Mouse (Mus musculus): Measurements from ENCODE around the gene 1700020A23Rik. TPM values are rescaled to one million over a fixed set of nuclear protein-coding genes. Genes with fewer than 3 reads are reported as not detected.

Gene 1700020A23Rik
- total RNA-seq, 2 experiments from 2014 or later: not detected

DNA sequence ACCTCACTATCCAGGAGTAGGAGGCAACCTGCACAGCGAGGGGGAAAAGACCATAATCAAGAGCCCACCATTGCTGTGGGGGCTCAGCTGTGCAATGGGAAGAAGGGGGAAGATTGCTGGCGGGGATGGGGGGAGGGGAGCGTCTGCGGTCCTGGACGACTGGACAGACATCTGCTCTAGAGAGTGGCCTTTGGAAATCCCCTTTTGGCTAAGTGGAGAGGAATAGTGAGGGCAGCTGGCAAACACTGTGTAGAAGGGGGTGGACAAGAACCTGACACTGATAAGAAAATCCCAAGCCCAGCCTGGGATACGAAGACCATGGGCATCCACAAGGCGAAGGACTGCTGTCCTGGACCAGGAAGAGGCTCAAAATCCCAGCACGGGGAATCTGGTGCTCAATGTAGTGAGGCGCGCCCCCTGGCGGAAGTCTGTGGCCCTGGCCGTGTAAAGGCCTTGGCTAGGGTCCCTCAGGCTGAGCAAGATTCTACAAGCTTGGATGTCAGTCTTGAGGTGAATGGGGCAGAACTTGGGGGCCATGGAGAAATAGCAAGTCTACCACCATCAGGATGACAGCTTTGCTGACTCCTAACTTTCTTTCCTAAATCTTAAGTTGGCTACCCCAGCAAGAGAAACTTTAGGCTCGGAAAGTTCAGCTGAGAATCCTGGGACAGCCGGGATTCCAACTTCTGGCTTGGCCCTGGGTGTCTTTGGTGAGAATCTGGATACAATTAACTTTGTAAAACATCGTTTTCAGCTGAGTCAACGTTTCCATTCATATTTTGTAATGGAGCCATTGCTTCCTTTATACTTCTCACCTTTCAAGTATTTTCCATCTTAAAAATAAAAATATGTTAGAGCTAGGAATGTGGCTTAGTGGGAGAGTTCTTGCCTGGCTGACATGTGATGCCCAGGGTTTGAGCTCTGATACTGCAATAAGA, 6.8 kb downstream of the 1700020A23Rik start:
- DNase-seq: peak; percentile 86 to 89
- intact Hi-C loops (cut with DNase I): loop anchor here (1.0 kb wide), 2 partner anchors 117 to 121 kb away; partner anchors contain the start of gene Ebf4

DNA sequence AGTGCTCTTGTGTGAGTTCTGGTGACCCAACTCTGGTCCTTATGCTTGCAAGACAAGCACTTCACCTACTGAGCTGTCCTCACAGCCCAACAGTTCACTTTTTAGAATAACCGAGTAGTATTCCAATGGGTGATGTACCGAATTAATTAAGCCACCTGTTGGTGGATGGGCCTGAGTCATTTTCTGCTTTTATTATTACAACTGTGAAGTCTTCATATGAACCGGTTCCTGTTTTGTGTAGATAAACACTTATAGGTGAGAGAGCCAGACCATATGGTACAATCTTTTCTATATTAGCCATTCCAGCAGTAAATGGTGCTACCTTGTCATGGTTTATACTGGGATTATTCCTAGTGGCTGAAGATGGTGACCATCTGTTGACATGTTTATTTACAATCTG, 7.7 kb downstream of the 1700020A23Rik start:
- DNase-seq: no peak
- intact Hi-C loops (cut with DNase I): no loop called here

DNA sequence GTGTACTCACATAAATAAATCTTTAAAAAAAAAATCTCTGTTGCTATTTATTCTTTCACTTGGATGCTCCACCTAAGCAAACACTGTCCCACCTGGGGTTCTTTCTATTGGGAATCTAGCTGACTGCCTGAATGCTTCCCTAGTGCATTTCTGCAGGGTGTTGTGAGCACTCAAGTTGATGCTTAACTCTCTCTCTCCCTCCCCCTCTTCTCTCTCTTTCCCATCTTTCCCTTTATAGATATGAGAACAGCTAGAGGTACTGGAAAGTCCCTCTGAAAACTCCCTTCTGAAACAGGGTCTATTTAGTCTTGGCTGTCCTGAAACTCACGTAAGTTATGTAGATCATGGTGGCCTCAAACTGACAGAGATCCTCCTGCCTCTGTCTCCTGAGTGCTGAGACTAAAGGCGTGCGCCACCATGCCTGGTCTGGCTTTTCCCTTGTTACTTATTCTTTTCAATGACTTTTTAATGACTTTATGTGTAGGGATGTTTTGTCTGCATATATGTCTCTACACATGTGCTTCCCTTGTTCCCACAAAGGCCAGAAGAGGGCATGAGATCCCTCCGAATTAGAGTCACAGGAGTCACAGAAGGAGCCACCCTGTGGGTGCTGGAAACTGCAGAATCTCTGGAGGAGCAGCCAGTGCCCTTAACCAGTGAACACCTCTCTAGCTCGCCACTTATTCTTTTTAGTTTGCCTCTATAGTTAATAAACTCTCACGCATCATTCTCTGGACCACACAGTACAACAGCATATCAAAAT, 9.2 kb downstream of the 1700020A23Rik start:
- DNase-seq: no peak
- intact Hi-C loops (cut with DNase I): no loop called here

DNA sequence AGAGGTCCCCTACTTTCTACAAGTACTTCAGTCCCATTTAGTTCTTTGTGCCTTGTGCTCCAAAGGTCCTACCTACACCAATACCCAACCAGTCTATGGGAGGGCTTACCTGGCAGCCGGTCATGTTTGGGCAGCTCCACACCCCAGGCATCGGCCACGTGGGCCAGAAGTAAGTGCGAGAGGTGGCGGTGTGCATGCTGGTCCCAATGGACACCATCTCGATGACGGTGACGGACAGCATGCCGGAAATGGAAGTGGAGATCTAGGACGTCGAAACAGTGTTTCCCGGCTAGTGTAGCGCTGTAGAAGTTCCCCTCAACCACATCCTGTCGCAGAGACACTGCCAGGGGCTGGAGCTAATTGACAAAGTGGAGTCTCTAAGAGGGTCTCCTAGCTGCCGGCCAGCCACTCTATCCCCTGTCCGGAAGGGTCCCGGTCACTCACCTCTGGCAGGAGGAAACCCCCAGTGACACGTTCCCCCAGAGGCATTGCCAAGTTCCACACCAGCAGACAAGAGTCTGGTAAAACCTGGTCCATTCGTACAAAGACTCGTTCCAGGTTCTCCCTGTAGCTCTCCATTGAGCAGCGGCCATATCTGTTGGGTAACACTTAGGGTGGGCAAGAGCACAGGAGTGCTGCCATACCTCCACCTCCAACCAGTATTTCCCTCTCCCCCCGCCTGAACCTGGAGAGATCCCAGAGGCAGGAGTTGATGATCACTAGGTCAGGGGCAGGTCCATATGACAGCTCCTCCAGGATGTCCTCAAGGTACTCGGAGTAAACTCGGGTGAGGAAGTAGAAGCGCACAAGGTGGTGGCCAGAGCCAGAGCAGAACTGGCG, 16.9 kb downstream of the 1700020A23Rik start:
- intact Hi-C loops (cut with DNase I): loop anchor here (5.0 kb wide), 1 partner anchor 245 kb away; the partner anchor contains the start of gene Snrpb

DNA sequence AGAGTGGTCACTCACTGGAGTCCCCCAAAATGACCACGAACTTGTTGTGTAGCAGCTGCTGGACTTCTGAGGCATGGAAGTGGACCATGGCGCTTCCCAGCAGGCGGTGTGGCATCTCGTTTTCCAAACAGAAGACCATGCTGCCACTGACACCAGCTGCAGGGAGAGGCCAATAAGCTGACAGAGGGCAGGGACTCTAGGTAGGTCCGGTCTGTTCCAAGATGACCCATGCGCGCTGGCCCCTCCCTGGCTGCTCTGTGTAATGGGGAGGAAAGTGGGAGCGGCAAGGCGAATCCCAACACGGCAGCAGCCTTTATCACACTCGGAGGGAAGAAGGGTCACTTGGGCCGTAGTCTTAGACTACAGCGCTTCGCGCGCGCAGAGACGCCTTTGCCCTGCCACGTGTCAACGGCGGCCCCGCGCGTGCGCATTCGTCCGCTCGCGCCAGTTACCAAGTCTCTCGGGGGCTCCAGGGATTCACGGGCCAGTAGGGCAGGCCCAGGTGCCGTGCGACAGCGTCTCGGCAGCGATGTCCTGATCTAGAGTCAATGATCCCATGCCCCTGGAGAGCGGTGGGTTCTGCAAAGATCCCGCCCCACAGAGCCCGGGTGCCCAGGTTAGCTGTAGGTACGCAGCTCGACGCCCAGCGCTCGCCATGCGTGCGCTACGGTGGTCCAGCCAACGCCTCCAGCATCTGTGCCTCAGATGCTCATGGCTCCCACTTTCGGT, 18.5 kb downstream of the 1700020A23Rik start:
- DNase-seq: peak in 1 of 2 experiments; percentile 77
- intact Hi-C loops (cut with DNase I): loop anchor here (2.0 to 5.0 kb wide), 2 partner anchors 27 to 246 kb away; partner anchors contain the start of genes Ptpra and Snrpb

More for the DNA sequence above, 16.9 kb downstream of the 1700020A23Rik start:
- DNase-seq: no peak

DNA sequence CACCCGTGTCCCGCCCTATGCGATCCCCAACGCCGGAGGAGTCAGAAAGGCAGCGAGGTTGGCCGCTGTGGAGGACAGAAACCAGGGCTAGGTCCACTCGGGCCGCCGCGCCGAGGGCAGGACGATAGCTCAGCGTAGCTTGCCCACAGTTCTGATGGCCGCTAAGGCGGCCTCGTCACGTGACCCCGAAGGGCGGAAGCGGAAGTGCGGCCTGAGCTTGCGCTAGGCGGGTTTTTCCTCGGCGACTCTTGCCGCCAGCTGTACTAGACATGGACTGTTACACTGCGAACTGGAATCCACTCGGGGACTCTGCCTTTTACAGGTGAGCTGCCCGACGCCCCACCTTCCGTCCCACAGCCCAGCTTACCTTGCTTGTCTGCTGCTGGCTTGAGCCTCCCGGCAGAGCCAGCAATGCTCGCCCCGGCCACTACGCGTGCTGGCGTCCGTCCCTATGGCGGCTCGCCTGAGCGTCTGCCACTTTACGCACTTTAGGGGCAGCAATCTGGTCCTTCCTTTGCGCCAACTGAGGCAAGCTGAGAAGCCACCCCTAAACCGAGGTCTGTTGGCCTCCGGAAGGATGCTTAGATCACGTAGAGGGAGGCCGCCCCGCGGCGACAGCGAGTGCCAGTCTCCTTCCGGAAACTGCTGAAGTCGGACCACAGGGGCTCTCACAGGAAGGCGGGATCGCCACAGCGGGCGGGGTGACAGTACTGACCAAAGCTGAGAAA, 19.2 kb downstream of the 1700020A23Rik start, which contains the start of the genes Vps16 and Pced1a:
Vps16 (plus strand) TSS at position 214 of the 728 bp plus-strand sequence.
Pced1a (minus strand) TSS at position 576 of the 728 bp plus-strand sequence.
- DNase-seq: peak; percentile 94 to 96
- intact Hi-C loops (cut with DNase I): loop anchor here (2.0 to 5.0 kb wide), 2 partner anchors 27 to 247 kb away; partner anchors contain the start of genes Ptpra and Snrpb

DNA sequence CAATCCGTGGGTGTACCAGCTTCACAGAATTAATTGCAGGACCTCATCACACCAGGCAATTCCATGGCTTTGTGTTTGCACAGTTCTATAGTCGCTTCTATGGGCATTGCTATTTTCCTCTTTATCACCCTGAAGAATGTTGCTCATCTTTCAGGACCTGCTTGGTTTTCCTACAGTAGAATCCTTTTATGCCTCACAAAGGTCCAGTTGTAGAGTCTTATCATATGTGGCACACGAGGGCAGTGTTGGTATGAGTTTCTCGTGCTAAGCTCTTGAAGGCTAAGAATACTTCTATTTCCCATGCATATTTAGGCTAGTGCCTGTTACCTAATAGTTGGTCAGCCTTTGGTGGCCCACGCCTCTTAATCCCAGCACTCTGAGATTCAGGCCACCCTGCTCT, 20.1 kb downstream of the 1700020A23Rik start:
- no peak for DNase-seq
- intact Hi-C loops (cut with DNase I): loop anchor here (2.0 kb wide), 1 partner anchor 26 kb away; the partner anchor contains the start of gene Ptpra

DNA sequence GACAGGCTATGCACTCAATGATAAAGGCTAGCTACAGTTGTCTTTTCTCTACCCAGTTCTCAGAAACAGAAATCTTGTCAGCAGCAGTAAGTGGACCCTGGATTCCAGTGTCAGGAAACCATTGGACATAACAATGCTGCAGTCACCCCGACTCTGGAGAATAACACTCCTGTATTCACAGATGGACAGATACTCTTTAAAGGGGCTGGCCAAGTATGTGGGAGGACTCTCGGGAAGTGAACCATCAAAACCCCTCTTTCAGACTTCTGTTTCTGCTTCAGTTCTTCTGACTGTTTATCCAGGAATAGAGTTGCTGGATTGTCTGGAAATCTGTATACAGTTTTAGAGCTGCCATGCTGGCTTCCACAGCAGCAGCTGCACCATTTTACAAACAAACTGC, 24.8 kb downstream of the 1700020A23Rik start:
- intact Hi-C loops (cut with DNase I): no loop called here
- DNase-seq: no peak

DNA sequence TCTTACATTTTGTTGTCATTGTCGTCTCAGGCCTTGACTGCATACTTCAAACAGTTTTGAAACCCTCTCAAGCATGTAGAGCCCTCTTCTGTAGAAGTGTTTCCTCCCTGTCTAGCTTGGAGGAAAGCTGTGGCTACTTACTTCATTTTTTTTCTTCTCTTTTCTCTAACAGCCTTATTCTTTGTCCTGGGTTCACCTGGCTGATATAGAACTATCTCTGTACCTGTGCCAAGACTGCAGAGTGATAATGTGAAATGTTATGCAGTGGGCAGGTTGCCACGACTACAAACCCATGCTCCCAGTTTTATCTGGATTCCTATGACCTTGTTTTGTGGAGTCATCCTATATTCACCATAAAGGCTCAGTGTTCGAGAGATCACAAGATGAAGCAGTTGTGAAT, 25.4 kb downstream of the 1700020A23Rik start:
- intact Hi-C loops (cut with DNase I): no loop called here
- DNase-seq: no peak

DNA sequence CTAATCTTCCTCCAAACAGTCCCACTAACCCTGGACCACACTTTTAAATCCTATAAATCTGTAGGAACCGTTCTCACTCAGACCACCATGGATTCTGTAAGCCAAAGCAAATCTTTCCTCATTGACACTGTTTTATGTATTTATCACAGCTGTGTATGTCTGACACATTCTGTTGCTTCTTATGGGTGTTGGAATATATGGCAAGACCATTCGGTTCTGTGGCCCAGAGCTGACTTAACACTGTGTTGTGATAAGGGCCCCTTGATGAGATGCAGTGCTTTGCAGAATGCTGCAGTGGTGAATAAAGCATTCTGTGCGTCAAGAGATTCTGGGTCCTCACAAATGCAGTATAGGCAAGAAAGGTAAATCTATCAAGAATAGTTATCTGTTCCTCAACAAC, 27.1 kb downstream of the 1700020A23Rik start:
- intact Hi-C loops (cut with DNase I): no loop called here

DNA sequence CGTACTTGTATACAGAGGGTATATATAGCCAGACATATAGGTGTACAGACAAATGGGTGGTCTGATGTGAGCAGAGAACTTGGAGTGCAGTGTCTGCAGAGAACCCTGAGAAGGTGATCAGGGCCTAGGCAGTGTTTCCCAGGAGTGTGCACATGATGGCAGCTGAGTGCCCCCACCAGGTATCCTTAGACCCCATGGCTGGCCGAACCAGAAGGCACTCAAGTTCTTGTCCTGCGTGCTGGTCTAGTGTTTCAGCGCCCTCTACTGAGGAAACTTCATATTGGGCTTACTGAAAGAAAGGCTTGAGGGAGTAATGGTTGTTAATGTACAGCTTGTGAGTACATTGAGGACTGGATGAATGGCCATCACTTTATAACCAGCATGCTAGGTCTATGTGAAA, 28.1 kb downstream of the 1700020A23Rik start:
- intact Hi-C loops (cut with DNase I): no loop called here
- no peak for DNase-seq

More for the DNA sequence above, 27.1 kb downstream of the 1700020A23Rik start:
- no peak for DNase-seq

DNA sequence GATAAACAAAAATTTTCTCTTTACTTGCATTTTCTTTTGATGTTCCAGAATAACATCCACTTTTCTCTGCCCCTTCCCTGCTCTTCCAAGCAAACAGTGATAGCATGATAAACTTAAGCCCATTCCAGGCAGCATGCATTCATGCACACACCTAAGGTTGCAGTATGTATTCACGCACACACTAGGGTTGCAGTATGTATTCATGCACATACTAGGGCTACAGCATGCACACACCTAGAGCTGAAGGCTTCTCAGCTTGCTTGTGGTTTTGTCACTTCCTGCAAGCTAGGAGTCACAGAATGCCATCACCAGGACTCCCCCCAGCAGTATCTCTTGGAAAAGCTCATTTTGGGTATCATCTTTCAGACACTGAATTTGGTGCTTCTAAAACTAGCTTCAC, 31.7 kb downstream of the 1700020A23Rik start:
- intact Hi-C loops (cut with DNase I): no loop called here
- no peak for DNase-seq

DNA sequence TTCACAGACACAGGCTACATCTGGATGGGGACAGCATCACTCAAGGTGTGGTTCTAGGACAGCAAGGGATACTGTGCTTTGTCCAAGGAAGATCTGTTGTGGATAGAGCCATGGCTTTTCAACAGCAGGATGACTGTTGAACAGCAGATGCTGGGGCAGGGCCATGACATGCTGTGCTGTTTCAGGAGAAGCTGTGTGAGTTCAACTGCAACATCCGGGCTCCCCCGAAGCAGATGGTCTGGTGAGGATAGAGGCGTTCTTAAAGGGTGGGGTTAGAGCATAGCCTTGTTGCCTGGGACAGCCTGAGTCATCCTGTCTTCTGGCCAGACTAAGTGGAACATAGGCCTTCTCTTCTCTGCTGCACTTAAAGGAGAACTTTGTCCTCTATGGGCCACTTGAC, 33.8 kb downstream of the 1700020A23Rik start:
- DNase-seq: no peak
- intact Hi-C loops (cut with DNase I): no loop called here

DNA sequence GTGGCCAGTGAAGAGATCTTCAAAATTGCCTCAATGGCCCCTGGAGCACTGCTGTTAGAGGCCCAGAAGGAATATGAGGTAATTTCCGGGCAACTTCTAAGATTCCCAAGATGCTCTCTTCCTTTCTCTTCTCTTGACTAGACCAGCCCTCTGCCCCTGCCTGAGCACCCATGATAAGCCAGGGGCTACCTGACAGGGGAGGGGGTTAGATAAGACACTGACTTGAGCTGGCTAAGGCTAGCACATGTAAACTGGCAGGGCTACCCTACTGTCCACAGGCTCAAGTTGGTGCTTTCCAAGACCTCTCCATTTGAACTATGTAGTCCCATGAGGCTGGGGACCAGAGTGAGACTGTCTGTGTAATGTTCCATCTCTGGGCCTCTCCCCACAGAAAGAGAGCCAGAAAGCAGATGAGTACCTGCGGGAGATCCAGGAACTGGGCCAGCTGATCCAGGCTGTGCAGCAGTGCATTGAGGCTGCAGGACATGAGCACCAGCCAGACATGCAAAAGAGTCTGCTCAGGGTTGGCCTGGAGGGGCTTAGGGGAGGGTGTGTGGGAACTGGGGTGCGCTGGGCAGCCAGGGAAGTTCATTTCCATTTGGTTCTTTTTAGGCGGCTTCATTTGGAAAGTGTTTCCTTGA, 34.9 kb downstream of the 1700020A23Rik start:
- intact Hi-C loops (cut with DNase I): no loop called here
- DNase-seq: no peak

DNA sequence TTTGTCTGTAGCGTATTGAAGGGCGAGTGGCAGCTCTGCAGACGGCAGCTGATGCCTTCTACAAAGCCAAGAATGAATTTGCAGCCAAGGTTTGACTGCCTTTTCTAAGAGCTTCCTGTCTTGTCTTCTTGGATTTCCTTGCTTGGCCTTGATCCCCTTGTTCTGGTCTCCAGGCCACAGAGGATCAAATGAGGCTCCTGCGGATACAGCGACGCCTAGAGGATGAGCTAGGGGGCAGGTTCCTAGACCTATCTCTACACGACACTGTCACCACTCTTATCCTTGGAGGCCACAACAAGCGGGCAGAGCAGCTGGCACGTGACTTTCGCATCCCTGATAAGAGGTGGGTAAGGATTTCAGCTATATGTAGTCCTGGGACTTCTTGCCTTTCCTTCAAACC, 37.1 kb downstream of the 1700020A23Rik start:
- intact Hi-C loops (cut with DNase I): no loop called here
- no peak for DNase-seq

DNA sequence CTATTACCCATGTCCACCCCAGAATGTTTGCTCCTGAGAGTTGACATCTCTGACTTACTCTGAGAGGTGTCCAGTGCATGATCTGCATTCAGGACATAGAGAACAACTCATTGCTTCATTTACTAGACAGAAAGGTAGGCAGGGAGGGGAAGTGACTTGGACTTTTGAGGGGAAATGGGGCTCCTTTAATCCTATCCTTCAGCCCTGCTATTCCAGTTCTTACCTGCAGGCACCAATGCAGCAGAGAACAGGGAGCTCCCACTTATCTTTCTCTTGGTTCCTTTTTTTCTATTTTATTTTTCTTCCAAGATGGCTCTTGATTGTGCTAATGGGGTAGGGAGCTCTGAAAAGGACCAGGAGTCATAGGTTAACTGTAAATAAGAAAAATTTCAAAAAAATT, 43.4 kb downstream of the 1700020A23Rik start:
- no peak for DNase-seq
- intact Hi-C loops (cut with DNase I): loop anchor here (2.0 kb wide), 1 partner anchor 48 kb away; no protein-coding TSS in a partner anchor

DNA sequence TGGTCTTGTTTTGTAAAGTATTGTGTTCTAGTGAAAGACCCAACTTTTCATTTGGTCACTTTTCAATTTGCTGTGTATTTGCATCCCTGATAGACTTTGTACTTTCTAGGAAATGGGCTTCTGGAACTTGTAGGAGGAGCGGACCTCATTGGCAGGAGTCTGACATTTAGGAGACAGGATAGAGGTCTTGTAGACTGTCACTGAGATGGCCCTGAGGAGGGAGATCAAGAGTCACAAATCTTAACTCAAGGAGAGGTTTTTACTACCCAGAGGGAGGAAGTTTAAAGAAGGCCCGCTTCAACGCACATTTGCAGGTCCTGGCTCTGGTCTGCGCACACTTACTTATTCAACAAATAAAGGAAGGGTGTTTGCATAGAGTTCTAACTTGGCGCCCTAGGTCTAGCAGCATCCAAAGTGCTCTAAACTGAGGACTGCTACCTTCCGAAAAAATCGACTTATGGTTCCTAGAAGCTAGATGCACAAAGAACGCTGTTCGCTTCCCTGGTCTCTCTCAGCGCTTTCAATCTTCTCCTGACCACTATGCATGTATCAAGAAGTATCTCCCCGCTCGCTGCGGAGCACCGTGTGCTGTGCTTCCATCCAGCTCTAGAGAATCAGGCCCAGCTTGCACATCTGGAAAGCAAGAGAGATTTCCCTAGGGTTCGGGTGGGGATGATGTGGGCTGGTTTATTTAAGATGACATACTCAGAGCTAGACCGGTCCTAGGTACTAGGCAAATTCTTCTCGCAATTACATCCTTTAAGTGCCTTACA, 44.1 kb downstream of the 1700020A23Rik start:
- DNase-seq: no peak
- intact Hi-C loops (cut with DNase I): loop anchor here (2.0 kb wide), 1 partner anchor 48 kb away; no protein-coding TSS in a partner anchor
